Mouse (Mus musculus) common myeloid progenitor, adult 5-6 weeks (primary cell): ENCODE results near the gene Hnrnpf. TPM values are rescaled to one million over a fixed set of nuclear protein-coding genes. Genes with fewer than 3 reads are reported as not detected.

Experiments
- ATAC-seq: replicated peaks from 2 replicates; pipeline ENCODE4 v1.8.0; 2016; ENCODE audit warnings: low read depth, mild to moderate bottlenecking, moderate TSS enrichment, inconsistent platforms; ENCODE audit not compliant: poor library complexity, severe bottlenecking
- total RNA-seq: library from RNA; stranded (forward); fragments of 200-1000, 187-1606 nt; gene quantifications from 2 replicates; pipeline ENCODE4 v1.2.3, GENCODE M21; 2017

Hnrnpf gene
- total RNA-seq, 1 experiment from 2014 or later, result 1,371 TPM

- 0 out of 2 replicates have a peak, but pooled peaks have one; percentile 3 for ATAC-seq
Observed at GRCm38 (mm10) chr6:117890257-117890656, 9.9 kb upstream of the Hnrnpf start.

DNA sequence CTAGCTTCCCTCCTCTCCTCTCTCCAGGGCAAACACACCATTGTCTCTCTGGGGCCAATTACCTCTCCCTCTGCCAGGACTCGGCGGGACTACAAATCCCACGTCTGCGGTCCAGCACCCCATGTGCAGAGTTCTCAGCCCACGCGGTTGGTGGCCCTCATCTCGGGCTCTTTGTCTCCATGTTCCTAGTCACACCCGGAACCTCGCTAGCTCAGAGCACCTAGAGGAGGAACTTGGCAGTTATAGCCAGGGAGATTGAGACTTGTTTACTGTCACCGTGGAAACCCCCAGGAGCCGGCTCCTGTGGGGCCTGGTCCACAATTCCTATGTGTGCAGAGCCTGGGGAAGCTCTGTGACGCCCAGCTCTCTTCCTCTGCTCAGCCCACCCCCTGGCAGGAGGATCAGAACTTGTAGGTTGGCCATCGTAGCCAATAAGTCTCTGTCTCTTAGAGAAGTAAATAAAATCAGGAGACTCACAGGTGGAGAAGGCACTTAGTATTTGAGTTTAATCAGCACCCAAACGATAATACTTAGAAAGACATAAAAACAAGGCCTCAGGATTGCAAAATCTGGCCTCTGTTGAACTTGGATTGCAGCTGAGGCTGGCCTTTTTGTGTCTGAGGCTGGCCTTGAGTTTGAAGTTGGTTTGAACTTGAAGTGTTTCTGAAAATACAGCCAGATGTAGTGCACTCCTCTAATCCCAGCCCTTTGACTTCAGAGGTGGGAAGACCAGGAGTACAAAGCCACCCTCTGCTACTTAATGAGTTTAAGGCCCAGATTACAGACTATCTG is 8.6 kb upstream of the Hnrnpf start:
- peak; percentile 78 for ATAC-seq

DNA sequence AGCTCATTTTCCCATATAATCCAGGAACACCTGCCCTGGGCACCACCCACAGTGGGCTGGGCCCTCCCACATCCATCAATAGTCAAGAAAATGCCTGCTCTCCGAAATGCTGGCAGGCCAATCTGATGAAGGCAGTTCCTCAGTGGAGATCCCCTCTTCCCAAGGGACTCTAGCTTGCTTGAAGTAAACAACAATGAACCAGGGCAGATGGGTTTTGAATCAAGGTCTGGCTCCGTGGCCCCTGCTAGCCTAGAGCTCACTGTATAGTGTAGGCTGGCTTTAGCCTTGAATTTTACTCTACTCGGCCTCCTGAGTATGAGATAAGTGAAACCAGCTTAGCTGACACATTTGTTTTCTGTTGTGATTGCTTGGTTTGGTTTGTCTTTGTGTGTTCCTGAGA is 7.7 kb upstream of the Hnrnpf start:
- no peak for ATAC-seq

GRCm38 (mm10) chr6:117893435-117893834 is 6.7 kb upstream of the Hnrnpf start:
- ATAC-seq, result no peak

DNA sequence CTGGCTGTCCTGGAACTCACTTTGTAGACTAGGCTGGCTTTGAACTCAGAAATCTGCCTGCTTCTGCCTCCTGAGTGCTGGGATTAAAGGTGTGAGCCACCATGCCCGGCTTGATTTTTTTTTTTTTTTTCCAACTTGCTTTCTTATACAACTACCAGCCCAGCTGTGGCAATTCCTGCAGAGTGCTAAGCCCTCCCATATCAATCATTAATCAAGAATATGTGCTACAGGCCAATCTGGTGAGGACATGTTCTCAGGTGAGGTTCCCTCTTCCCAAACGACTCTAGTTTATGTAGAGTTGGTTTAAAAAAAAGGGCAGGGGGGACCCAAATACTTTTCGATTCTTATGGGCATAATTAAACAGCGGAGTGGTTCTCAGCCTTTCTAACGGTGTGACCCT is 2.3 kb upstream of the Hnrnpf start:
- ATAC-seq, result no peak

DNA sequence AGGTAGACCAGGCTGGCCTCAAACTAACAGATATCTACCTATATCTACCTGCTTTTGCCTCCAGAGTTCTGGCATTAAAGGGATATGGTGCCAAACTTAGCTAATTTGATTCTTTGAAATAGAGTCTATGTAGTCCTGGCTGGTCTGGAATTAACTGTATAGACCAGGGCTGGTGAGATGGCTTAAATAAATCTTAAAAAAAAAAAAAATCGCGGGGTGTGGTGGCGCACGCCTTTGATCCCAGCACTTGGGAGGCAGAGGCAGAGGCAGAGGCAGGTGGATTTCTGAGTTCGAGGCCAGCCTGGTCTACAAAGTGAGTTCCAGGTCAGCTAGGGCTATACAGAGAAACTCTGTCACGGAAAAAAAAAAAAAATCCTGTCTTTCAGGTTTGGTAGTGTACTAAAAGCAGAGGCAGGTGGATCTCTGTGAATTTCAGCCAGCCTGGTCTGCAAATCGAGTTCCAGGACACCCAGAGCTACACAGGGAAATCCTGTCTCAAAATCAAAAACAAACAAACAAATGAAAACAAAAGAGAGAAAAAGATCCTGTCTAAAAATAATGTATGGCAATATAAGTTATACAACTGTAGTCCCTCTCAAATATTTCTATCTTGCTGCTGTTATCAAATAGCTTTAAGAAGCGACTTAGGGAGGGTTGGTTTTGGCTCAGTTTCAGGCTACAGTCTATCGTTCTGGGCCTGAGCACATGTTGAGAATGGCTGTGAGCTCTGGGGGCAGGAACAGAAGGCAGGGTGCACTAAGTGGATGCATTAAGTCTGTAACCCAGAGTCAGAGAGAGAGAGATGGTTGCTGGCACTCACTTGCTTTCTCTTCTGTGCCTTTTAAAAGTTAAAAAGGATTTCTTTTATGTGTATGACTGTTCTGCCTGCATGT is 1.6 kb downstream of the Hnrnpf start:
- no peak for ATAC-seq

- ATAC-seq, result no peak
Observed at GRCm38 (mm10) chr6:117902556-117902955, 2.4 kb downstream of the Hnrnpf start.

GRCm38 (mm10) chr6:117903836-117904235 is 3.7 kb downstream of the Hnrnpf start:
- ATAC-seq, result no peak

DNA sequence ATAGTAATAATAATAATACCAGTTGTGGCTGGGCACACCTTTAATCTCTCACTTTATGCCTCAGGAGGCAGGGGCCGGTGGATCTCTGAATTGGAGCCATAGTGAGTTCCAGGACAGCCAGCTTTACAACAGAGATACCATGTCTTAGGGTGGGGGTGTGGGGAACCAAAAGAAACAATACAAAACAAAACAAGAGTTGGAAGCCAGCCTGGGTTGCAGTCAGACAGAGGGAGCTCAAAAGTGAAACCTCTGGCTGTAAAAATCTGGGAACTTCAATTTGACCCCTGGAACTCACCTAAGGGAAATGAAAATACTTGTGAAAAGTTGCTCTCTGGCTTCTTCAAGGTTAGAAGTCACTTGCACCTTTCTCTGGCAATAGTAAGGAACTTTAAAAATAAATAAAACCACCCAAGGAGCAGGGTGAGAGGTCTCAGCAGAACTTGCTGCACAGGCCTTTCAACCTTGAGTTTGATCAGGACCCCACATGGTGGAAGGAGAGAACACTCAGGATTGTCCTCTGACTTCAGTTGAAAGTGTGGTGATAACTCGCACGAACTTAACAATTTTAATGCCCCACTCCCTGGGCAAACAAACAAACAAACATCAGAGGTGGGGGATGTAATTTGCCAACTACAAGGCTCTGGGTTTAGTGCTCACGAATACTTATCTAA is 5.3 kb downstream of the Hnrnpf start:
- ATAC-seq, result no peak

GRCm38 (mm10) chr6:117906015-117906531 is 5.9 kb downstream of the Hnrnpf start:
- ATAC-seq, result no peak

DNA sequence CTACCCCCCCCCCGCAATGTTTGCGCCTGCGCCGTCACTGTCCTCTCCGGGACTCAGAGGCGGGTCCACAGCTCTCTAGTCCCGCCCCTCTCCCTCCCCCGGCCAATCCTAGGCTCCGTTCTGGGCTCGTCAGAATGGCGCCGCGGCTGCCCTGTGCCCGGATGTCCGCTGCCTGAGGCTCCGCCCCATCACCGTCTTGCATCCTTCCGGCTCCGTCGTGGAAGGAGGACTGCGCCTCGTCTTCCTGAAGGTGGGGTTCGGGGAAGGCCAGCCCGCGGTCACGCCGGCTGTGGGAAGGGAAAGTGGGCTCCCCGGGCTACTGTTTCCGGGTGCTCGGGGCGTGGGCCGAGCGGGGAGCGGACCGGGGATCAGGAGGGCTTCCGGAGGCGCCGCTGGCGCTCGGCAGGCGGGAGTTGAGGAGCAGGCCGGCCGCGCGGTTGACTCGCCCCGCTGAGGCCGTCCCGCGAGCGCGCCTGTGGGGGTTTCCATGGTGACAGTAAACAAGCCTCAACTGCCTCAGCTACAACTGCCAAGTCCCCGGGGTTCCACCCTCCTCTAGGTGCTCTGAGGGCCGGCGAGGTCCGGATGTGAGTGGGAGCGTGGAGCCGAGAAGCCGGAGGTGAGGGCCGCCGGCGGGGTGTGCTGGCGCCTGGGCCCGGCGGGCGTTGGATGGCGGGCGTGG is 6.6 kb downstream of the Hnrnpf start:
- ATAC-seq, result peak; percentile 81

DNA sequence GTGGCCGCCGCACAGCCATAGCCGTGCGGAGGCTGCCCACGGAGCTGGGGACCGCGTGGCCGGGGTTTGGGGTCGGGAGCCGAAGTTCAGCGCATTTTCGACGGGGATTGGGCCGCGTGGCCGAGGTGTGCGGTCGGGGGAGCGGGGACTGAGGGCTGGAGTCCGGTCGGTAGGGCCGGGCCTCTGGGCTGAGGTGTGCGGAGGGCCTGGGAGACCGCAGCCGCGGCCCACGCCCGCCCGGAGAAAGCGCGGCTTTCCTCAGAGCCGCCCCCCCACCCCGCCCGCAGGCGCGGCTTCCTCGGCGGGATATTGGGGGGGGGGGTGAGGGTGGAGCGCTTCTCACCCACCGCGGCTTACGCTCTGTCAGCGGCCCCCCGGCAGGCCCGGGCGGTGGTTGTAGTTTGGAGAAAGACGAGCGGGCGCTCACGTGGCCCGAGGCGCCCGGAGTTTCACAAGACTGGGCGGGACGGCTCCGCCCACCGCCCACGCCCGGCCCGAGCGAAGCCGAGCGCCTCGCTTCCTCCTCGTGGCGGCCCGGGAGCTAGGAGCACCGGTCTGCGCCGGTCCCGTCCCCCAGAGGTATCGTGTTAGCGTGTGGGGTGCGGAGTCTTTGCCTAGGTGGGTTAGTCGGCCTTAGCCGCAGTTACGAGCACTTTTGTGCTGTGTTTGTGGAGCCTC is 7.3 kb downstream of the Hnrnpf start:
- peak; percentile 58 for ATAC-seq

GRCm38 (mm10) chr6:117907979-117908355 is 7.8 kb downstream of the Hnrnpf start:
- ATAC-seq, result 0 out of 2 replicates have a peak, but pooled peaks have one; percentile 0

DNA sequence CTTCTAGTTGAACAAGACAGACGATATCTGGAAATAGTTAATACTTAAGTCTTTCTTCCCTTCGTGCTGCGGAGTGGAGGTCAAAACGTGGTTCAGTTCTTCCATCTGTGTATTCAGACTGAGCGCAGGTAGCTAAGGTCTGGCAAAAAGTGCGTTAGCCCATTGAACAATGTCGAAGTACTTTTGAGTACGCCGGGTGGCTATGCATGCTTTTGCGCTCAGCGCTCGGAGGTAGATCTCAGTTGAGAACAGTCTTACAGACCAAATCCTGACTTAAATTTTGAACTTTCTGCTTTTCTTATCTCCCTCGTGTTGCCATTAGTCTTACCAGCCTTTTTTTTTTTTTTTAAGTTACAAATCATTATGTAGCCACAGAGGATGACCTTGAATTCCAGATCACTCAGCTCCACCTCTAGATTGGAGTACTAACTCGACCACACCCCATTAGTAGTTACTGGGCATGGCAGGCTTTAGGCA is 8.3 kb downstream of the Hnrnpf start:
- no peak for ATAC-seq

GRCm38 (mm10) chr6:117910120-117910661 is 10.1 kb downstream of the Hnrnpf start:
- no peak for ATAC-seq

GRCm38 (mm10) chr6:117914541-117914940 is 14.4 kb downstream of the Hnrnpf start:
- no peak for ATAC-seq

GRCm38 (mm10) chr6:117916205-117916736 is 16.1 kb downstream of the Hnrnpf start:
- ATAC-seq, result no peak

GRCm38 (mm10) chr6:117916737-117917426 is 16.8 kb downstream of the Hnrnpf start:
- peak; percentile 85 for ATAC-seq
